Mouse (Mus musculus): ENCODE data around the gene Prkch.

DNA sequence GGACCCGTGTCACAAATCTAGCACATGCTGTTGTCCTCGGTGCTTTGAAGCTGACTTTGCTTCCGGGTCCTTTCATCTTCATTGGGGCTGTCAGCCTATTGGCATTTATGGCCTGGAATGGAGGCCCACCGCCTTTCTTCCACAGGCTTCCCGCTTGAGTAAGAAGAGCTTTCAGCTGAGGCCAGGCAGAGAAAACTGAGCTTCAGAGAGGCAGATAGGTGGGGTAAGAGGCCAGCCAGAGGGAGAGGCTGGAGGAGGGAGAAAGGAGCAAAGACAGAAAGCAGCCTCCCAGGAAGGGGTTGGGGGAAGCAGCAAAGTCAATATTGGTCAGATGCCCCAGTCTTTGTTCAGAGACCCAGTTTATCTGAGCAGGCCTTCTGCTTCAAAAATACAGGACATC is 123.9 kb downstream of the Prkch start:
- TF ChIP-seq CTCF (IDR thresholded peaks at IDR 0.05; ENCODE audit: low read depth, low read length) (no peak), POLR2A (IDR thresholded peaks at IDR 0.05; ENCODE audit: borderline replicate concordance, low read depth, low read length) (no peak)
